Mouse (Mus musculus): Measurements from ENCODE around the gene Slc16a4.

GRCm38 (mm10) chr3:107345033-107345725, 54.1 kb downstream of the Slc16a4 start:
- TF ChIP-seq USF1 (IDR thresholded peaks at IDR 0.05; ENCODE audit: low read depth), result no peak
- no peak for TF ChIP-seq FOSL1 (IDR thresholded peaks at IDR 0.05; ENCODE audit: insufficient read depth, low read length, poor library complexity, severe bottlenecking)
- no peak for TF ChIP-seq MYOD1 (IDR thresholded peaks at IDR 0.05; ENCODE audit: control insufficient read depth, insufficient read length, low read depth)
- TF ChIP-seq CTCF (IDR thresholded peaks at IDR 0.05; ENCODE audit: control insufficient read depth, insufficient read depth, insufficient read length), result no peak
- no peak for TF ChIP-seq CEBPB (IDR thresholded peaks at IDR 0.05; ENCODE audit: low read depth)
